Mouse (Mus musculus) myocyte (in vitro differentiated cells): ENCODE measurements around the gene Afg3l1.

Experiments used
- MAX ChIP-seq: IDR thresholded peaks from one replicate; pipeline ENCODE4 v1.6.1; 2011; ENCODE audit warnings: low read depth, mild to moderate bottlenecking, control low read depth
- POLR2A ChIP-seq: IDR thresholded peaks from one replicate; pipeline ENCODE4 v1.6.1; 2011; ENCODE audit warnings: low read depth, mild to moderate bottlenecking, control low read depth, moderate library complexity; ENCODE audit not compliant: insufficient read length
- USF1 ChIP-seq: IDR thresholded peaks from one replicate; pipeline ENCODE4 v1.6.1; 2011; ENCODE audit warnings: low read depth, mild to moderate bottlenecking, control low read depth, moderate library complexity

- TF ChIP-seq POLR2A, result no peak
- TF ChIP-seq USF1, result no peak
- TF ChIP-seq MAX, result no peak
Measured at GRCm38 (mm10) chr8:123504591-123505195, 27.0 kb downstream of the Afg3l1 start.
